Mouse (Mus musculus) layer of hippocampus, postnatal 14 days (tissue): ENCODE measurements at regions not wholly inside any gene's neighbourhood (a gene's known extent, or its start where the extent isn't known, plus 50 kb on each side); places are given as distances from the start of the nearest gene placed in this dataset.

ENCODE experiments used
- DNase-seq, 2 experiments: peaks; one replicate each; pipeline ENCODE4 v3.0.0; 2021 to 2022; ENCODE audit warnings: low spot score in 2 of 2, mixed read lengths in 1 of 2

GRCm38 (mm10) chr3:38221834-38222215, 262.8 kb downstream of the Ankrd50 start:
- no peak for DNase-seq

- peak; percentile 36 to 60 for DNase-seq
Observed at GRCm38 (mm10) chr3:38220934-38221833, 263.5 kb downstream of the Ankrd50 start.

- DNase-seq, result no peak
Observed at GRCm38 (mm10) chr3:38209081-38209480, 275.6 kb downstream of the Ankrd50 start.

- no peak for DNase-seq
Observed at GRCm38 (mm10) chr3:38207867-38208266, 276.8 kb downstream of the Ankrd50 start.

GRCm38 (mm10) chr3:38201861-38202656, 282.6 kb downstream of the Ankrd50 start:
- peak; percentile 37 to 62 for DNase-seq

- no peak for DNase-seq
Observed at GRCm38 (mm10) chr3:38194001-38194400, 290.6 kb downstream of the Ankrd50 start.

- DNase-seq, result no peak
Observed at GRCm38 (mm10) chr3:38187406-38187896, 297.2 kb downstream of the Ankrd50 start.

- DNase-seq, result no peak
Observed at GRCm38 (mm10) chr3:38186503-38186902, 298.1 kb downstream of the Ankrd50 start.

- no peak for DNase-seq
Observed at GRCm38 (mm10) chr3:38178295-38178694, 306.3 kb downstream of the Ankrd50 start.

GRCm38 (mm10) chr3:38175946-38176345, 308.7 kb downstream of the Ankrd50 start:
- no peak for DNase-seq

- no peak for DNase-seq
Observed at GRCm38 (mm10) chr3:38174735-38175280, 309.8 kb downstream of the Ankrd50 start.

GRCm38 (mm10) chr3:38152408-38152807, 332.2 kb downstream of the Ankrd50 start:
- DNase-seq, result no peak

GRCm38 (mm10) chr3:38151821-38152220, 332.8 kb downstream of the Ankrd50 start:
- DNase-seq, result no peak

GRCm38 (mm10) chr3:38146663-38147062, 338.0 kb downstream of the Ankrd50 start:
- DNase-seq, result no peak

GRCm38 (mm10) chr3:38145444-38145843, 339.2 kb downstream of the Ankrd50 start:
- DNase-seq, result no peak

- no peak for DNase-seq
Observed at GRCm38 (mm10) chr3:38144650-38145049, 340.0 kb downstream of the Ankrd50 start.

GRCm38 (mm10) chr3:38143147-38143883, 341.3 kb downstream of the Ankrd50 start:
- DNase-seq, result peak; percentile 64 to 85

- peak in 1 of 2 experiments; percentile 18 for DNase-seq
Observed at GRCm38 (mm10) chr3:38139387-38139786, 345.3 kb downstream of the Ankrd50 start.

GRCm38 (mm10) chr3:38138014-38138413, 346.6 kb downstream of the Ankrd50 start:
- DNase-seq, result no peak

GRCm38 (mm10) chr3:38135808-38136214, 348.8 kb downstream of the Ankrd50 start:
- DNase-seq, result peak in 1 of 2 experiments; percentile 16

- no peak for DNase-seq
Observed at GRCm38 (mm10) chr3:38134425-38134824, 350.2 kb downstream of the Ankrd50 start.
